Mouse (Mus musculus) bone marrow macrophage, adult 2 months (primary cell): ENCODE measurements around the gene Tax1bp1.

Experiments
- CTCF ChIP-seq: IDR thresholded peaks from 2 replicates; pipeline ENCODE4 v1.5.1; 2012; ENCODE audit warnings: low read depth, mild to moderate bottlenecking, low read length, moderate library complexity
- POLR2A ChIP-seq: IDR thresholded peaks from 2 replicates; pipeline ENCODE4 v1.6.1; 2012; ENCODE audit warnings: mild to moderate bottlenecking, low read depth, low read length, borderline replicate concordance

- TF ChIP-seq POLR2A (no peak), CTCF (no peak)
Observed at GRCm38 (mm10) chr6:52773132-52773531, 59.6 kb downstream of the Tax1bp1 start.
